Mouse (Mus musculus) cerebellum, adult 2 months (tissue): ENCODE data around the gene Tmc3.

Experiments used
- CTCF ChIP-seq: fragments of 200-500 bp; IDR thresholded peaks from 2 replicates; pipeline ENCODE4 v1.5.1; 2011; ENCODE audit warnings: low read depth, mild to moderate bottlenecking, control low read depth, low read length, moderate library complexity, borderline replicate concordance; ENCODE audit not compliant: insufficient read depth
- POLR2A ChIP-seq: fragments of 200-500 bp; IDR thresholded peaks from 2 replicates; pipeline ENCODE4 v1.6.1; 2011; ENCODE audit warnings: low read length, control low read depth, borderline replicate concordance; ENCODE audit not compliant: insufficient read depth

GRCm38 (mm10) chr7:83654938-83655630, 70.4 kb downstream of the Tmc3 start:
- TF ChIP-seq CTCF (no peak), POLR2A (no peak)
